Mouse (Mus musculus) intestine, embryonic 14.5 days (tissue): ENCODE data around the gene Cpne8. TPM values are rescaled to one million over a fixed set of nuclear protein-coding genes. Genes with fewer than 3 reads are reported as not detected.
"Not testable (repeated sequence)": the region's sequence is repeated elsewhere in the genome, so short reads cannot be mapped to it uniquely, and the experiment has no call there.

ENCODE experiments used
- ATAC-seq: fragments of 200-750 bp; cut with Nextera tagmentation; replicated peaks from 2 replicates; pipeline ENCODE4 v1.8.0; 2017; ENCODE audit warnings: low read depth, moderate number of reproducible peaks, moderate TSS enrichment, moderate library complexity; ENCODE audit not compliant: low FRiP score, low TSS enrichment
- DNase-seq: peaks from one replicate; pipeline ENCODE4 v3.0.0-alpha.2; 2018; ENCODE audit warnings: low spot score
- H3K27ac ChIP-seq: fragments of 300-500 bp; sonication (generic); 2 replicates; pipeline ENCODE4 v1.5.1; 2014; ENCODE audit warnings: low read depth, mild to moderate bottlenecking, control low read depth
- H3K27me3 ChIP-seq: fragments of 300-500 bp; sonication (generic); replicated peaks from 2 replicates; pipeline ENCODE4 v1.6.1; 2014; ENCODE audit warnings: low read length, control low read depth; ENCODE audit not compliant: control insufficient read depth, insufficient read depth
- H3K36me3 ChIP-seq: fragments of 300-500 bp; sonication (generic); 2 replicates; pipeline ENCODE4 v1.6.1; 2014; ENCODE audit warnings: low read length, control low read depth; ENCODE audit not compliant: control insufficient read depth, insufficient read depth
- H3K4me1 ChIP-seq: fragments of 300-500 bp; sonication (generic); replicated peaks from 2 replicates; pipeline ENCODE4 v1.6.1; 2014; ENCODE audit warnings: low read length, control low read depth, mixed read lengths; ENCODE audit not compliant: control insufficient read depth, insufficient read depth
- H3K4me2 ChIP-seq: fragments of 300-500 bp; sonication (generic); 2 replicates; pipeline ENCODE4 v1.6.1; 2014; ENCODE audit warnings: low read length
- H3K4me3 ChIP-seq: fragments of 300-500 bp; sonication (generic); 2 replicates; pipeline ENCODE4 v1.5.1; 2014; ENCODE audit warnings: low read depth, low read length, control low read depth, mixed read lengths
- H3K9ac ChIP-seq: fragments of 300-500 bp; sonication (generic); 2 replicates; pipeline ENCODE4 v1.6.1; 2014; ENCODE audit warnings: mild to moderate bottlenecking, low read length
- H3K9me3 ChIP-seq: fragments of 300-500 bp; sonication (generic); 2 replicates; pipeline ENCODE4 v1.6.1; 2016; ENCODE audit warnings: low read length, control low read depth; ENCODE audit not compliant: control insufficient read depth
- WGBS: fragments of 180-500 bp; shearing (Covaris S2); extraction: QIAGEN DNeasy Blood & Tissue Kit; methylation state at CpG from one replicate; pipeline ENCODE4 v1.1.7; 2014; 5-methylcytosine and 5-hydroxymethylcytosine counted together
- polyA plus RNA-seq: library from polyadenylated mRNA; unstranded; fragments of >200 nt; fragmentation: Nextera tagmentation; extraction: Ambion mirVana; gene quantifications from 2 replicates; pipeline ENCODE4 v1.2.1, GENCODE M21; 2014

Cpne8 gene
- polyA plus RNA-seq, 1 experiment from 2014 or later: 30.2 TPM

DNA sequence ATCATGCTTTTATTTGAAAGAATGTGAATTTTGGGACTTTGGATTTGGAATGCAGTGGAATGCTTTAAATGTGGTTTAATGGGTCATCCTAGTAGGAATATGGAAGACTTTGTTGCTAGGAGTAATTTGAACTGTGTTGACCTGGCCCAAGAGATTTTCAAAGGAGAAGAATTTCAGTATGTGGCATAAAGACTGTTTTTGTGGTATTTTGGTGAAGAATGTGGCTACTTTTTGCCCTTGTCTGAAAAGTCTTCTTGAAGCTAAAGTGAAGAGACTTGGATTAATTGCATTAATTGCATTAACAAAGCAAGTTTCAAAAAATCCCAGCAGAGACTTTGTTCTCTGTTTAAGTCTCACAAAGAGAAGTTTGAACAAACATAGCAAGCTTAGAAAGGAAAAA lies 208.7 kb downstream of the Cpne8 start:
- not testable (repeated sequence) for H3K27me3 ChIP-seq, H3K9me3 ChIP-seq, H3K27ac ChIP-seq, H3K4me1 ChIP-seq, H3K36me3 ChIP-seq, H3K4me3 ChIP-seq, DNase-seq, ATAC-seq, H3K4me2 ChIP-seq, H3K9ac ChIP-seq

DNA sequence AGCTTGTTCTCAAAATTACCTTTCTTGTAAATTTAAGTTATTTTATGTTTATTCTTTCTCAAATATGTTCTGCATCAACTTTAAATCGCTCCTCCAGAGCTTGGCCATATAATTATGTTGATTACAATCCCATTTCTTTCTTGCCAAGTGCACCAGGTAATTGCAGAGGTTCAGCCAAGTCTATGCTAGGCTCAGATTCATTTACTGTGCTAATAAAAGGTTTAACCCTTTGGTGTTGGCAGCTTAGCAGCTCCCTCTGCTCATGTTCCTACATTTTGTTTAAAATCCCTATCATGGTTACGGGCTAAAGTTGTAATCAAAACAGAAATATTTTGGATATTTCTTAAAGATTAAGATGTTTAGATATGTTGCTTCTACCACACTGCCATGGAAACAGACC lies 216.0 kb downstream of the Cpne8 start:
- no peaks in the 10 kb centered on the region for H3K27me3 ChIP-seq
- H3K9ac ChIP-seq: no peak overlapping the region
- no peaks in the 10 kb centered on the region for H3K36me3 ChIP-seq
- H3K4me1 ChIP-seq: no peaks in the 10 kb centered on the region
- WGBS: 71% methylated on average over 2 of the region's 2 CpGs
- H3K27ac ChIP-seq: no peak overlapping the region
- H3K4me3 ChIP-seq: no peak overlapping the region
- H3K4me2 ChIP-seq: no peak overlapping the region
- ATAC-seq: no peak
- DNase-seq: no peak
- no peaks in the 10 kb centered on the region for H3K9me3 ChIP-seq

DNA sequence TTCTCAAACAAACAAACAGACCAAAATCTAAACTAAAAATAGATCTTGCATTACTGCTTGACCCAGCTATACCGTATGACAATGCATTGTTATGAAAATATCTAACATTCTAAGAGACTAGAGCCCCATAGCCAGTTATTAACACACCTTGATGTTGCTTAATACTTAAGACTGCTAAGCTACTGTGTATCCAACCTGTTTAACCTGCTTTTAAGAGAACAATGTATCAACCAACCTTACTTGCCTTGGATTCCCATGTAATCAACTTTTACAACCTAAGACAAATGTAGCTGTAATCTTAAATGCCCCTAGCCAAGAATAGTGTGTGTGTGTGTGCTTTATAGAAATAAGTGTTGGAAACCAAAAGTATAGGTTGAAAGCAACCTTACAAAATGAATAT lies 233.2 kb downstream of the Cpne8 start:
- no peak overlapping the region for H3K27ac ChIP-seq
- whole genome bisulfite sequencing: 71% methylated on average over 1 of the region's 1 CpGs
- ATAC-seq (no peak), DNase-seq (no peak)
- no peak overlapping the region for H3K9ac ChIP-seq
- no peak overlapping the region for H3K4me3 ChIP-seq
- no peak overlapping the region for H3K4me2 ChIP-seq
- H3K9me3 ChIP-seq: no peaks in the 10 kb centered on the region
- no peaks in the 10 kb centered on the region for H3K27me3 ChIP-seq
- H3K4me1 ChIP-seq: no peaks in the 10 kb centered on the region
- H3K36me3 ChIP-seq: no peaks in the 10 kb centered on the region
